Mouse (Mus musculus) forebrain, embryonic 16.5 days (tissue): ENCODE measurements at regions not wholly inside any gene's neighbourhood (a gene's known extent, or its start where the extent isn't known, plus 50 kb on each side); places are given as distances from the start of the nearest gene placed in this dataset.
A peak's percentile ranks its signal among the peaks of the same experiment; 100 is the strongest.

Experiments
- ATAC-seq: fragments of 200-750 bp; cut with Nextera tagmentation; 2 replicates; pipeline ENCODE4 v1.8.0; 2017; ENCODE audit warnings: mild to moderate bottlenecking, moderate library complexity
- H3K27ac ChIP-seq: fragments of 300-500 bp; sonication (generic); 2 replicates; pipeline ENCODE4 v1.5.1; 2014; ENCODE audit warnings: low read length, control low read depth
- H3K27me3 ChIP-seq: fragments of 300-500 bp; sonication (generic); replicated peaks from 2 replicates; pipeline ENCODE4 v1.6.1; 2014; ENCODE audit warnings: low read length; ENCODE audit not compliant: control insufficient read depth, insufficient read depth
- H3K36me3 ChIP-seq: fragments of 300-500 bp; sonication (generic); 2 replicates; pipeline ENCODE4 v1.6.1; 2014; ENCODE audit not compliant: control insufficient read depth, insufficient read depth
- H3K4me1 ChIP-seq: fragments of 300-500 bp; sonication (generic); replicated peaks from 2 replicates; pipeline ENCODE4 v1.6.1; 2014; ENCODE audit warnings: low read length; ENCODE audit not compliant: control insufficient read depth, insufficient read depth
- H3K4me2 ChIP-seq: fragments of 300-500 bp; sonication (generic); 2 replicates; pipeline ENCODE4 v1.6.1; 2014; ENCODE audit warnings: mild to moderate bottlenecking, low read length, control low read depth
- H3K4me3 ChIP-seq: fragments of 300-500 bp; sonication (generic); replicated peaks from 2 replicates; pipeline ENCODE4 v1.5.1; 2014; ENCODE audit warnings: mild to moderate bottlenecking, low read length, control low read depth
- H3K9ac ChIP-seq: fragments of 300-500 bp; sonication (generic); replicated peaks from 2 replicates; pipeline ENCODE4 v1.6.1; 2014; ENCODE audit warnings: low read depth, low read length, control low read depth
- H3K9me3 ChIP-seq: fragments of 300-500 bp; sonication (generic); 2 replicates; pipeline ENCODE4 v1.6.1; 2016; ENCODE audit warnings: low read length; ENCODE audit not compliant: control insufficient read depth
- WGBS: fragments of 180-500 bp; shearing (Covaris S2); extraction: QIAGEN DNeasy Blood & Tissue Kit; methylation state at CpG from one replicate; pipeline ENCODE4 v1.1.7; 2014; 5-methylcytosine and 5-hydroxymethylcytosine counted together

- 60% methylated on average over 11 of the region's 11 CpGs for WGBS
- Histone ChIP-seq H3K36me3 (no peaks in the 10 kb centered on the region), H3K4me2 (no peak overlapping the region), H3K9me3 (no peaks in the 10 kb centered on the region), H3K9ac (no peak overlapping the region), H3K4me1 (no peaks in the 10 kb centered on the region), H3K27ac (no peak overlapping the region), H3K27me3 (no peaks in the 10 kb centered on the region), H3K4me3 (no peak overlapping the region)
- ATAC-seq: no peak
Measured at GRCm38 (mm10) chr9:118302785-118303384, 152.9 kb upstream of the Cmc1 start.

- Histone ChIP-seq H3K36me3 (no peaks in the 10 kb centered on the region), H3K9me3 (no peaks in the 10 kb centered on the region), H3K4me3 (no peak overlapping the region), H3K4me1 (peaks cover 14% of the 10 kb centered on the region), H3K4me2 (peak overlapping the region; percentile 17), H3K9ac (no peak overlapping the region), H3K27ac (peak overlapping the region; percentile 45; the same call in 1 of the 2 replicates), H3K27me3 (no peaks in the 10 kb centered on the region)
- WGBS: 12% methylated on average over 18 of the region's 18 CpGs
- ATAC-seq: peak; percentile 95
Measured at GRCm38 (mm10) chr9:118318357-118319140, 159.5 kb upstream of the Eomes start.

- Histone ChIP-seq H3K36me3 (no peaks in the 10 kb centered on the region), H3K9me3 (no peaks in the 10 kb centered on the region), H3K4me1 (peaks cover 9% of the 10 kb centered on the region), H3K4me2 (no peak overlapping the region), H3K27ac (no peak overlapping the region), H3K27me3 (no peaks in the 10 kb centered on the region), H3K4me3 (no peak overlapping the region), H3K9ac (no peak overlapping the region)
- 49% methylated on average over 12 of the region's 12 CpGs for WGBS
- no peak for ATAC-seq
Measured at GRCm38 (mm10) chr9:118323796-118324195, 154.2 kb upstream of the Eomes start.

GRCm38 (mm10) chr9:118326656-118327055 is 151.4 kb upstream of the Eomes start:
- peak overlapping the region; percentile 13; the same call in 1 of the 2 replicates for H3K27ac ChIP-seq
- H3K9ac ChIP-seq: no peak overlapping the region
- peak; percentile 70 for ATAC-seq
- no peaks in the 10 kb centered on the region for H3K9me3 ChIP-seq
- no peak overlapping the region for H3K4me3 ChIP-seq
- 31% methylated on average over 9 of the region's 9 CpGs for WGBS
- H3K4me2 ChIP-seq: no peak overlapping the region
- no peaks in the 10 kb centered on the region for H3K27me3 ChIP-seq
- H3K4me1 ChIP-seq: 0 out of 2 replicates have a peak, but pooled peaks cover 4% of the 10 kb centered on the region
- no peaks in the 10 kb centered on the region for H3K36me3 ChIP-seq

- no peaks in the 10 kb centered on the region for H3K36me3 ChIP-seq
- H3K4me1 ChIP-seq: 0 out of 2 replicates have a peak, but pooled peaks cover 4% of the 10 kb centered on the region
- no peaks in the 10 kb centered on the region for H3K27me3 ChIP-seq
- no peaks in the 10 kb centered on the region for H3K9me3 ChIP-seq
- no peak overlapping the region for H3K4me3 ChIP-seq
- ATAC-seq: peak; percentile 67
- no peak overlapping the region for H3K9ac ChIP-seq
- no peak overlapping the region for H3K27ac ChIP-seq
- 24% methylated on average over 6 of the region's 6 CpGs for WGBS
- H3K4me2 ChIP-seq: no peak overlapping the region
Measured at GRCm38 (mm10) chr9:118327904-118328303, 150.1 kb upstream of the Eomes start.

GRCm38 (mm10) chr9:118341401-118341800 is 136.6 kb upstream of the Eomes start:
- H3K9me3 ChIP-seq: no peaks in the 10 kb centered on the region
- H3K36me3 ChIP-seq: no peaks in the 10 kb centered on the region
- peak overlapping the region; percentile 44 for H3K4me2 ChIP-seq
- ATAC-seq: 0 out of 2 replicates have a peak, but pooled peaks have one; percentile 18
- 54% methylated on average over 12 of the region's 12 CpGs for WGBS
- peak overlapping the region; percentile 27 for H3K4me3 ChIP-seq
- peaks cover 3% of the 10 kb centered on the region; the same call in 1 of the 2 replicates for H3K4me1 ChIP-seq
- peak overlapping the region; percentile 45 for H3K9ac ChIP-seq
- H3K27me3 ChIP-seq: no peaks in the 10 kb centered on the region
- H3K27ac ChIP-seq: no peak overlapping the region

GRCm38 (mm10) chr9:118354911-118355310 is 123.1 kb upstream of the Eomes start:
- H3K36me3 ChIP-seq: no peaks in the 10 kb centered on the region
- H3K4me1 ChIP-seq: no peaks in the 10 kb centered on the region
- H3K9me3 ChIP-seq: no peaks in the 10 kb centered on the region
- no peak overlapping the region for H3K9ac ChIP-seq
- WGBS: 94% methylated on average over 10 of the region's 10 CpGs
- no peaks in the 10 kb centered on the region for H3K27me3 ChIP-seq
- no peak overlapping the region for H3K4me3 ChIP-seq
- H3K4me2 ChIP-seq: no peak overlapping the region
- H3K27ac ChIP-seq: no peak overlapping the region
- no peak for ATAC-seq

GRCm38 (mm10) chr9:118357406-118357805 is 120.6 kb upstream of the Eomes start:
- no peak for ATAC-seq
- Histone ChIP-seq H3K36me3 (no peaks in the 10 kb centered on the region), H3K9ac (no peak overlapping the region), H3K27me3 (no peaks in the 10 kb centered on the region), H3K4me2 (no peak overlapping the region), H3K27ac (no peak overlapping the region), H3K9me3 (no peaks in the 10 kb centered on the region), H3K4me3 (no peak overlapping the region), H3K4me1 (no peaks in the 10 kb centered on the region)
- 93% methylated on average over 8 of the region's 8 CpGs for WGBS

GRCm38 (mm10) chr9:118363929-118364328 is 114.1 kb upstream of the Eomes start:
- H3K4me1 ChIP-seq: no peaks in the 10 kb centered on the region
- no peak overlapping the region for H3K27ac ChIP-seq
- H3K4me2 ChIP-seq: no peak overlapping the region
- 93% methylated on average over 2 of the region's 2 CpGs for WGBS
- H3K9ac ChIP-seq: no peak overlapping the region
- no peak for ATAC-seq
- no peak overlapping the region for H3K4me3 ChIP-seq
- H3K36me3 ChIP-seq: no peaks in the 10 kb centered on the region
- no peaks in the 10 kb centered on the region for H3K27me3 ChIP-seq
- H3K9me3 ChIP-seq: no peaks in the 10 kb centered on the region
